Mouse (Mus musculus) embryonic facial prominence, embryonic 14.5 days (tissue): Measurements from ENCODE around the gene Smc5. TPM values are rescaled to one million over a fixed set of nuclear protein-coding genes. Genes with fewer than 3 reads are reported as not detected.
A peak's percentile ranks its signal among the peaks of the same experiment; 100 is the strongest.

ENCODE experiments used
- ATAC-seq: fragments of 200-750 bp; cut with Nextera tagmentation; 2 replicates; pipeline ENCODE4 v1.8.0; 2017; ENCODE audit warnings: low read depth, moderate number of reproducible peaks, moderate TSS enrichment
- DNase-seq: peaks from one replicate; pipeline ENCODE4 v3.0.0-alpha.2; 2015; ENCODE audit warnings: low spot score
- H3K27ac ChIP-seq: fragments of 300-500 bp; sonication (generic); replicated peaks from 2 replicates; pipeline ENCODE4 v1.5.1; 2014; ENCODE audit warnings: low read depth, mild to moderate bottlenecking, low read length, moderate library complexity
- H3K27me3 ChIP-seq: fragments of 300-500 bp; sonication (generic); replicated peaks from 2 replicates; pipeline ENCODE4 v1.6.1; 2014; ENCODE audit warnings: low read length; ENCODE audit not compliant: control insufficient read depth, insufficient read depth
- H3K36me3 ChIP-seq: fragments of 300-500 bp; sonication (generic); 2 replicates; pipeline ENCODE4 v1.6.1; 2014; ENCODE audit warnings: low read length, mixed read lengths; ENCODE audit not compliant: control insufficient read depth, insufficient read depth
- H3K4me1 ChIP-seq: fragments of 300-500 bp; sonication (generic); 2 replicates; pipeline ENCODE4 v1.6.1; 2014; ENCODE audit warnings: antibody characterized with exemption, low read length; ENCODE audit not compliant: control insufficient read depth, insufficient read depth
- H3K4me2 ChIP-seq: fragments of 300-500 bp; sonication (generic); 2 replicates; pipeline ENCODE4 v1.6.1; 2014; ENCODE audit warnings: low read depth, mild to moderate bottlenecking, low read length, moderate library complexity, mixed read lengths
- H3K4me3 ChIP-seq: fragments of 300-500 bp; sonication (generic); 2 replicates; pipeline ENCODE4 v1.5.1; 2014; ENCODE audit warnings: low read depth, mild to moderate bottlenecking, low read length
- H3K9ac ChIP-seq: fragments of 300-500 bp; sonication (generic); 2 replicates; pipeline ENCODE4 v1.6.1; 2014; ENCODE audit warnings: low read depth, mild to moderate bottlenecking, low read length, moderate library complexity, mixed read lengths
- H3K9me3 ChIP-seq: fragments of 300-500 bp; sonication (generic); 2 replicates; pipeline ENCODE4 v1.6.1; 2016; ENCODE audit warnings: low read length; ENCODE audit not compliant: control insufficient read depth
- WGBS: fragments of 180-500 bp; shearing (Covaris S2); extraction: QIAGEN DNeasy Blood & Tissue Kit; methylation state at CpG from one replicate; pipeline ENCODE4 v1.1.7; 2014; 5-methylcytosine and 5-hydroxymethylcytosine counted together
- polyA plus RNA-seq: library from polyadenylated mRNA; unstranded; fragments of >200 nt; fragmentation: Nextera tagmentation; extraction: Ambion mirVana; gene quantifications from 2 replicates; pipeline ENCODE4 v1.2.1, GENCODE M21; 2014

Gene Smc5
- polyA plus RNA-seq, 1 experiment from 2014 or later = 31.2 TPM

DNA sequence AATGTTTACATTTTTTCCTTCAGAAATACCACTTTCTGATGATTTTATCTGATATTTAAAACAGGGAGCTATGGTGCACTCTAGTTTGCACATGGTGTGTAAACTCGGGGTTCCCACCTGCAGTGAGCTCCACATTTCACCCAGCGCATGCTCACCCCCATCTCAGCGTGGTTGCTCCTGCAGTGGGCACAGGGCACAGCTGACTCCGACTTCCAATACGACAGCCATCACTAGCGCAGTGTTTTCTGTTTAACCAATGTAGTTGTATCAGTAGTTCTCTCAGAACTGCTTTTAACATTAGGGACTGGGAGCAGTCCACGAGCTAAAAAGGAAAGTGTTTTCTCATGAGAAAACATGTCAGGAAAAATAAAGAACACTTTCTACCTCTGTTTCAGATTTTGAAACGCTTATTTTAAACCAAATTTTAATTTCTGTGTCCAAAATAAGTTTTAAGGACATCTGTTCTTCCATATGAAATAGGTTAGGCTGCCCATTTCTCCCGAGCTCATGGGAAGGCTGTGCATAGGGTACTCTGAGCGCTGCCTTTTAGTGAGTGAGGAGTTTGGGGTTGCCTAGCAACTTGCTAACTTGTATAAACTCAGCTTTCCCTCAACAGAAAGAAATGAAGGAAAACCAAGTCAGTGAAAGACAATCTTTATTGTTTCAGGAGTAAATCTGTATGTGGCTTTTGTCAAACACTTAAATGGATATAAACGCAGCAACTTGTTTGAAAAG lies 107.0 kb downstream of the Smc5 start:
- Histone ChIP-seq H3K9me3 (no peaks in the 10 kb centered on the region), H3K27ac (no peak overlapping the region), H3K4me1 (peaks cover 5% of the 10 kb centered on the region), H3K4me3 (no peak overlapping the region), H3K27me3 (no peaks in the 10 kb centered on the region), H3K4me2 (no peak overlapping the region), H3K36me3 (no peaks in the 10 kb centered on the region), H3K9ac (no peak overlapping the region)
- ATAC-seq (no peak), DNase-seq (peak; percentile 54)
- WGBS = 63% methylated on average over 11 of the region's 11 CpGs

- no peak overlapping the region for H3K4me2 ChIP-seq
- no peak for DNase-seq
- H3K27ac ChIP-seq = no peak overlapping the region
- H3K4me1 ChIP-seq = peaks cover 5% of the 10 kb centered on the region
- H3K36me3 ChIP-seq = no peaks in the 10 kb centered on the region
- ATAC-seq = no peak
- 88% methylated on average over 16 of the region's 16 CpGs for WGBS
- H3K9ac ChIP-seq = no peak overlapping the region
- H3K9me3 ChIP-seq = no peaks in the 10 kb centered on the region
- no peaks in the 10 kb centered on the region for H3K27me3 ChIP-seq
- H3K4me3 ChIP-seq = no peak overlapping the region
These were observed 109.0 kb downstream of the Smc5 start for GRCm38 (mm10) chr19:23164651-23165240.

DNA sequence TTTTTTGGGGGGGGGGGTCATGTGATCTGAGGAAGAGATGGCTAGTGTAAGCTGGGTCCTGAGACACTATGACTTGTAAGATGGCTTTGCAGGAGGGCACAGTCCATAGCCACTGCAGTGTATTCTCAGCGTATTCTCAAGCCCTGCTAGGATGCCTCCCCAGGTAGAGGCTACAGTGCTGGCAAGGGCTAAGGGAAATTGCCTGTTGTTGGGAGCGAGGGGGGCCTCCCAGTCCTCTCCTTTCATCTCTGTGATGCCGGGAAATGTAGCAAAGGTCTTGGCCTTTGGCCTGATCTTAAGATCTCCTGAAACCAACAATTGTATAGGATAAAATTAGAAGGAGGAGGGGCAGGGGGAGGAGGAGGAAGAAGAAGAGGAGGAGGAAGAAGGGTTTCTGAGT lies 110.3 kb downstream of the Smc5 start:
- Histone ChIP-seq H3K4me2 (no peak overlapping the region), H3K9me3 (no peaks in the 10 kb centered on the region), H3K4me1 (peaks cover 5% of the 10 kb centered on the region), H3K27ac (no peak overlapping the region), H3K4me3 (no peak overlapping the region), H3K36me3 (no peaks in the 10 kb centered on the region), H3K9ac (no peak overlapping the region), H3K27me3 (no peaks in the 10 kb centered on the region)
- 42% methylated on average over 3 of the region's 3 CpGs for WGBS
- DNase-seq (no peak), ATAC-seq (no peak)

- no peaks in the 10 kb centered on the region for H3K9me3 ChIP-seq
- H3K4me3 ChIP-seq = no peak overlapping the region
- no peak overlapping the region for H3K9ac ChIP-seq
- H3K36me3 ChIP-seq = no peaks in the 10 kb centered on the region
- H3K27ac ChIP-seq = no peak overlapping the region
- WGBS = 35% methylated on average over 6 of the region's 6 CpGs
- peaks cover 5% of the 10 kb centered on the region for H3K4me1 ChIP-seq
- DNase-seq (no peak), ATAC-seq (0 out of 2 replicates have a peak, but pooled peaks have one; percentile 12)
- no peak overlapping the region for H3K4me2 ChIP-seq
- no peaks in the 10 kb centered on the region for H3K27me3 ChIP-seq
These were observed 110.8 kb downstream of the Smc5 start for GRCm38 (mm10) chr19:23162877-23163276.

DNA sequence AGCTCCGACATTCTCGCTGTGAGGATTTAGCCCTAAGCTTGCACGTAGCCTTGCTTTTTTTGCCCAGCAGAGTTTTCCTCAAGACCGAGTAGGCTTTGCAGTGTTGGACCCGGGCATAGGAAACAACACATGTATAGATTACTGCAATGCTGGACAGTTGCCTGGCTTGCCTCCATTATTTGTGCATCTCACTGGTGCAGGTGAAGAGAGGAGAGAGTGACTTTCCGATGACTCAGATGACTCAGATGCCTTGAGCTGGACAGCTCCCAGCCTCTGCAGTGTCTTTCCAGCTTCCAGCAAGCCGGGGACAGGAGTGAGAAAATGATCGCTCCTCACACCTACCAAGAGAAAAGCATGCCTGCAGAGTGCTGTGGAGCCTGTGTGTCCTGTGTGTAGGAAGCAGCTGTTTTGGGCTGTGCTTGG lies 111.3 kb downstream of the Smc5 start:
- DNase-seq (peak; percentile 64), ATAC-seq (peak; percentile 22; the same call in 1 of the 2 replicates)
- Histone ChIP-seq H3K9me3 (no peaks in the 10 kb centered on the region), H3K4me1 (peaks cover 5% of the 10 kb centered on the region), H3K27ac (no peak overlapping the region), H3K27me3 (no peaks in the 10 kb centered on the region), H3K36me3 (no peaks in the 10 kb centered on the region), H3K4me2 (no peak overlapping the region), H3K4me3 (no peak overlapping the region), H3K9ac (no peak overlapping the region)
- 19% methylated on average over 8 of the region's 8 CpGs for WGBS

DNA sequence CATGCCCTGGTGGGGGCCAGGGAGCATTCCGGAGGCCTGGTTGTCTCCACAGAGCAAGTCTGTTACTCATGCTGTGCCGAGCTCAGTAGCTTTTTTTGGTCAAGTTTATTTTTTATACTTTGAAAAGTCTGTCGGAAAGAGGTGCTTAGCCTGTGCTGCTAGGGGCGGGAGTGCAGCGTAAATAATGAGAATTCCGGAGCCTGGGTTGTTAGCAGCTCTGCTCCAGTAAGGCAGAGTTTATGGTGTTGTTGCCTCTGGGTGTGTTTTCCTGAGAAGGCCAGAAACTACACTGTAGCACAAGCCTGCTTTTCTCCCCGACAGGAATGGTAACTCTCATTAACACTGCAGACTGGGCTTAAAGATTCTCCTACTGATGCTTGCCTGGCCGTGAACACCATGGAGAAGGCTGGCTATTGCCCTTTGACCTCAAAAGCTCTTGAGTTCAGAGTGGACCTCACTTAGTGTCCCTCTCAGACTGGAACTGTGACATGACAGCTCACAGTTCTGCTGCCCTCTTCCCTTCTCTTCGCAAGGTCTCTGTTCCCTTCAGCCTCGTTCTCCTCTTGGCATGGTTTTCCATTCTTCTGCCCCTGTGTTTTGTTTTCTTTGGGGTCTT lies 113.8 kb downstream of the Smc5 start:
- 72% methylated on average over 10 of the region's 10 CpGs for WGBS
- no peak for DNase-seq
- no peak overlapping the region for H3K4me2 ChIP-seq
- H3K27ac ChIP-seq = no peak overlapping the region
- no peak overlapping the region for H3K9ac ChIP-seq
- H3K27me3 ChIP-seq = no peaks in the 10 kb centered on the region
- no peaks in the 10 kb centered on the region for H3K36me3 ChIP-seq
- peaks cover 5% of the 10 kb centered on the region for H3K4me1 ChIP-seq
- H3K4me3 ChIP-seq = no peak overlapping the region
- no peak for ATAC-seq
- no peaks in the 10 kb centered on the region for H3K9me3 ChIP-seq

Other genes with a start within 250 kb of the Smc5 start
- gene Klf9, start 132.7 kb downstream of the Smc5 start, polyA plus RNA-seq = 3.6 and 4.5 TPM in 2 replicates
- gene Mamdc2, start 174.5 kb upstream of the Smc5 start, polyA plus RNA-seq = 5.6 and 7.5 TPM in 2 replicates